Mouse (Mus musculus): Measurements from ENCODE around the gene Gm5150. TPM values are rescaled to one million over a fixed set of nuclear protein-coding genes. Genes with fewer than 3 reads are reported as not detected.

The Gm5150 gene
- total RNA-seq, 1 experiment: not detected

DNA sequence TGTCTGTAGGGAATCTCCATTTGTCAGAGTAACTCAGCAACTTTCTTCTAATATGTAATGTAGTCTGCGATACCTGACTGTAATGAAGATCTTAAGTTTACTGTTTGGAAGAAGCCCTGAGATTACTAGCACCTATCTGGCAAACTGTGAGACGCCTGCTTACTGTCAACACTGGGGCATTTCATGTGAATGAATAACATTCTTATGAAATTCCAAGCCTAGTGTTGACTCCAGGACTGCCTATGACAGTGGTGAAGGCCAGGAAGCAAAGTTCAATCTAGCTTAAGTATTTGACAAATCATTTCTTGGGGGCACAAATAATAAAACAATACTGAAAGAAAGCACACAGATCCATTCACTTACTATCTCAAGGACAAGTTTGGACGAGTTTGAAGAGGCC, 24.0 kb downstream of the Gm5150 start:
- H3K9ac ChIP-seq (ENCODE audit: insufficient read depth, low read depth, low read length, poor library complexity, severe bottlenecking): no peak overlapping the region
- no peaks in the 10 kb centered on the region for H3K9me3 ChIP-seq (ENCODE audit: control insufficient read depth, insufficient read depth, low read depth, low read length)
- TF ChIP-seq CHD2 (IDR thresholded peaks at IDR 0.05; ENCODE audit: low read depth, low read length): no peak
- TF ChIP-seq ZNF384 (IDR thresholded peaks at IDR 0.05; ENCODE audit: low read depth, low read length): no peak
- no peak for TF ChIP-seq MAFK (IDR thresholded peaks at IDR 0.05; ENCODE audit: insufficient read depth, low read depth, low read length)
- no peak for TF ChIP-seq ZC3H11A (IDR thresholded peaks at IDR 0.05; ENCODE audit: borderline replicate concordance, low read depth, low read length)
- no peak for TF ChIP-seq HCFC1 (IDR thresholded peaks at IDR 0.05; ENCODE audit: borderline replicate concordance, insufficient read depth, low read length)
- H3K4me3 ChIP-seq (ENCODE audit: insufficient read depth in 1 of 2, low read depth in 1 of 2, low read length in 2 of 2, poor library complexity in 1 of 2, severe bottlenecking in 1 of 2): no peak overlapping the region
- in situ Hi-C loops (cut with MboI; ENCODE audit: low sequenced_read_pairs in 2 of 2, unreplicated experiment in 2 of 2): no loop called here
- H3K36me3 ChIP-seq (ENCODE audit: control insufficient read depth, insufficient read depth, low read length, poor library complexity, severe bottlenecking): no peaks in the 10 kb centered on the region
- no peaks in the 10 kb centered on the region for H3K4me1 ChIP-seq (ENCODE audit: control insufficient read depth in 2 of 2, insufficient read depth in 2 of 2, low read length in 2 of 2, poor library complexity in 1 of 2)
- no peak overlapping the region for H3K27ac ChIP-seq (ENCODE audit: insufficient read depth, low read depth, low read length, poor library complexity, severe bottlenecking)
- no peak for DNase-seq (ENCODE audit: low read depth, low spot score)

- no peak overlapping the region for H3K9ac ChIP-seq (ENCODE audit: insufficient read depth, low read depth, low read length, poor library complexity, severe bottlenecking)
- no peaks in the 10 kb centered on the region for H3K4me1 ChIP-seq (ENCODE audit: control insufficient read depth in 2 of 2, insufficient read depth in 2 of 2, low read length in 2 of 2, poor library complexity in 1 of 2)
- no peak for DNase-seq (ENCODE audit: low read depth, low spot score)
- no peaks in the 10 kb centered on the region for H3K9me3 ChIP-seq (ENCODE audit: control insufficient read depth, insufficient read depth, low read depth, low read length)
- in situ Hi-C loops (cut with MboI; ENCODE audit: low sequenced_read_pairs in 2 of 2, unreplicated experiment in 2 of 2): no loop called here
- H3K36me3 ChIP-seq (ENCODE audit: control insufficient read depth, insufficient read depth, low read length, poor library complexity, severe bottlenecking): no peaks in the 10 kb centered on the region
- H3K27ac ChIP-seq (ENCODE audit: insufficient read depth, low read depth, low read length, poor library complexity, severe bottlenecking): no peak overlapping the region
- no peak for TF ChIP-seq CHD2 (IDR thresholded peaks at IDR 0.05; ENCODE audit: low read depth, low read length)
- TF ChIP-seq ZNF384 (IDR thresholded peaks at IDR 0.05; ENCODE audit: low read depth, low read length): no peak
- TF ChIP-seq ZC3H11A (IDR thresholded peaks at IDR 0.05; ENCODE audit: borderline replicate concordance, low read depth, low read length): no peak
- no peak for TF ChIP-seq MAFK (IDR thresholded peaks at IDR 0.05; ENCODE audit: insufficient read depth, low read depth, low read length)
- no peak for TF ChIP-seq HCFC1 (IDR thresholded peaks at IDR 0.05; ENCODE audit: borderline replicate concordance, insufficient read depth, low read length)
- H3K4me3 ChIP-seq (ENCODE audit: insufficient read depth in 1 of 2, low read depth in 1 of 2, low read length in 2 of 2, poor library complexity in 1 of 2, severe bottlenecking in 1 of 2): no peak overlapping the region
Observed at GRCm38 (mm10) chr3:15956921-15957320, 49.3 kb downstream of the Gm5150 start.

Other genes starting within 250 kb of the Gm5150 start
- not detected in 2 replicates for gene Sirpb1c, start 157.9 kb downstream of the Gm5150 start, total RNA-seq (2012; rRNA removed)

Measured in ES-E14 (cell line).